Mouse (Mus musculus) layer of hippocampus, postnatal 14 days (tissue): ENCODE data around the gene Urb1. TPM values are rescaled to one million over a fixed set of nuclear protein-coding genes. Genes with fewer than 3 reads are reported as not detected.
A peak's percentile ranks its signal among the peaks of the same experiment; 100 is the strongest.
"Not testable (repeated sequence)": the region's sequence is repeated elsewhere in the genome, so short reads cannot be mapped to it uniquely, and the experiment has no call there.

Experiments used
- DNase-seq, 2 experiments: peaks; one replicate each; pipeline ENCODE4 v3.0.0; 2021 to 2022; ENCODE audit warnings: low spot score in 2 of 2, mixed read lengths in 1 of 2
- total RNA-seq, 2 experiments: library from RNA; stranded (reverse); gene quantifications; 2 replicates each; pipeline ENCODE4 v1.2.3; 2021

Urb1 gene
- total RNA-seq, 2 experiments from 2014 or later, result 13.2 to 15.7 TPM

DNA sequence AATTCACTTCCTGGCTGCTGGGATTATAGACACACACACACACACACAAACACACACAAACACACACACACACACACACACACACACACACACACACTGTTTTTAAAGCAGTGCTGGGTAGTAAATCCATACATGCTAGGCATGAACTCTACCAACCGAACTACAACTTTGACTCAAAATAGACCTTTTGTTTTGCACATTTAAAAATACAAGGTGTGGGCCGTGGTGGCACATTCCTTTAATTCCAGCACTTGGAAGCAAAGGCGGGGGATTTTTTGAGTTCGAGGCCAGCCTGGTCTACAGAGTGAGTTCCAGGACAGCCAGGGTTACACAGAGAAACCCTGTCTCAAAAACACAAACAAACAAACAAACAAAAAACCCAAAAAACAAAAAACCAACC is 13.8 kb upstream of the Urb1 start:
- not testable (repeated sequence) for DNase-seq

DNA sequence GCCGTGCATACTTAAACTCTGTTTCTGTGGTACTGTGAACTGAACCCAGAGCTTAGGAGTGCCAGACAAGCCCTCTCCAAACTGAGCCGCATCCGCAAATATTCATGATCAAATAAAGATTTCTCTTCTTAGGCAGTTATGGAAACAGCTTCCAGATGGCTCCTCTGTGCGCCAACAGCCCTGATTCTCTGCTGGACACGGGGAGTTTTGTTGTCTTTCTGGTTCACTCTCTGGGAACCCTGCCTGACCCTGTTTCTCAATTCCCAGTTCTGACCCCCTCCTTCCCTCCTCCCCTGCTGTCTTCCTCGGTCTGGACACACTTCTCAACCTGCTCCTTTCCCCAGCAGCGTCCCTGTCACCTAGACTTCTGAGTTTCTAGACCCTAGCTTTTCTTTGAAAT is 12.8 kb upstream of the Urb1 start:
- DNase-seq, result no peak

DNA sequence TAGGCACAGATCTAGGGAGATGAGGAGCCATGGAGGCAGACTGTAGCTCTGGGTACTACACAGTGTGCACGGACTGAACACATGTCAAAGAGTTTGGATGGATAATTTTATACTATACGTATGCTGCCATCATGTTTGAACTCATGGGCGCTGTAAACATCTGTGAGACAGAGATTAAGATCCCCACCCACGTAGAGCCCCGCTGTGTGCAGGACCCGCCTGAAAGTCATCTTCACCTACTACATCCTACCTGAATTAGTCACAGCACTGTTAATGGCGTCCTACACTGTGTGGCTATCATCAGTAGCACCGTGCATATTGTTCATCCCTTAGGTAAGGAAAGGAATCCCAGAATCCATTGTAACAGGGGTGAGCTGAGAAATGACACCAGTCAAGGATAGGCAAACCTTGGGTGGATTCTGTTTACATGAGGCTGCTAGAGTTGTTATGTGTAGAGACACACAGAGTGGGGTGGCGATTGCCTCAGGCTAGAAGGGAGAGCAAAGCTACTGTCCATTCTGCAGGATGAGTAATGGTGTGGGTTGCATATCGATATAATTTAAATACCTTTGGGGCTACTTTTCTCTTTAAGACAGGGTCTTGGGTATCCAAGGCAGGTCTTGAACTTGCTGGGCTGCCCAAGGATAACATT is 12.2 kb upstream of the Urb1 start:
- no peak for DNase-seq

DNA sequence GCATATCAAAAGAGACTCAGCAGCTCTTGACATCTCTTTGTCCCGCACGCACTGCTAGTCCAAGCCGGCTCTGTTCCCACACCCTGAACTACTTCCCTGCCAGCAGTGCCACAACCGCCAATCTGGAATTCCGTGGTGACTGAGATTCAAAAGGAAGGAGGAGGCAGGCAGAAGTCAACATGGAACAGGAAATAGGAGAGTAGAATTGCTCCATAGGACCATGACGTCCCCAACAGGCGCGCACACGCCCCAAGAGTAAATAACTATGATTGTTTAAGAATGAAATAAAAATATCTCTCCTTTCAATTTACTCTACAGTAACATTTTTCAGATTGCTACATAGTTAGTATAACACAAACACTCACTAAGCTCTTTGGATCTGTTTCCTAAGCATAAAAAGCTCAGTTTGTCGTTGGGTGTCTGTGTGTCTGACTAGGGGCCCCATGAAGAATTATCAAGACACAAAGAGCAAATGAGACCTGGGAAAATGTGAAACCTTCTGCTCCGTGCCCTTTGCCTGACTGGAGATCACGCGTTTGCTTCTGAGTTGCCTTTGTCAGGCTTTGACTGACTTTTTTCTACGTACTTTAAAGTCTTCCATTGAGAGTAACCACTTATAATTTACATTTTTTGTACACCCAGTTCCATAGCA is 11.0 kb upstream of the Urb1 start:
- DNase-seq, result no peak

DNA sequence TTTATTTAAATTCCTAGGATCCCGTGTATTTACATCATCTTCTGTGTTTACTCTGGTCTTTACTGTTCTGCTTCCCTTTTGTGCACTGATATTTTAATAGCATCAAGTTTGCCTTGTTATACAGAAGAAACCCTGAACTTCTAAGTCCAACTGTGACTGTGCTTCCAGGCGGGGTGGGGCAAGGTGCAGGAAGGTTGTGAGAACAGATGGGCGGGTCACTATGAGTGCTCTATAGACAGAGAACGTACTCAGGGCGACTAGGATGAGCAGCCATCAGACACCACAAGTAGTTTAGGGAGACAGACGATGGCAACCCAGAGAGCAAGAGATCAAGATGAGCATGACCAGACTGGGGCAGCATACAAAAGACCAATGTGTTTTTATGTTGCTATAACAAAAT is 10.1 kb upstream of the Urb1 start:
- no peak for DNase-seq

DNA sequence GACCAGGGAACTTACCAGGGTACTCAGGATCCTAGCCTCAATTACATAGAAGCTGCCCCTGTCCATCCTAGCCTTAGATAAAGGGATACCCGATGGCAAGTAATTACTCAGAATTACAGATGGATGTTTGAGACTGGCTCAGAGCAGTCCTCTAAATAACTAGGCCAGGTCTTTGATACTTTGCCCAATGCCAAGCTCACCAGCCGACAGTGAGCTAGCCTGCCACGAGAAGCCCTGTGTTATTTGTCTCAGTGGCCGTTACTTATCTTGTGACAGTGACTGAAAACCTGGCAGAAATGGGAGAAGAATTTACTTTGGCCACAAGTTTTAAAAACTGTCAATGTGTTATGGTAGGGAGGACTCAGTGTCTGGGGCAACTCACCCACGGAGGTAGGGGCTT is 1.9 kb upstream of the Urb1 start:
- DNase-seq, result no peak

DNA sequence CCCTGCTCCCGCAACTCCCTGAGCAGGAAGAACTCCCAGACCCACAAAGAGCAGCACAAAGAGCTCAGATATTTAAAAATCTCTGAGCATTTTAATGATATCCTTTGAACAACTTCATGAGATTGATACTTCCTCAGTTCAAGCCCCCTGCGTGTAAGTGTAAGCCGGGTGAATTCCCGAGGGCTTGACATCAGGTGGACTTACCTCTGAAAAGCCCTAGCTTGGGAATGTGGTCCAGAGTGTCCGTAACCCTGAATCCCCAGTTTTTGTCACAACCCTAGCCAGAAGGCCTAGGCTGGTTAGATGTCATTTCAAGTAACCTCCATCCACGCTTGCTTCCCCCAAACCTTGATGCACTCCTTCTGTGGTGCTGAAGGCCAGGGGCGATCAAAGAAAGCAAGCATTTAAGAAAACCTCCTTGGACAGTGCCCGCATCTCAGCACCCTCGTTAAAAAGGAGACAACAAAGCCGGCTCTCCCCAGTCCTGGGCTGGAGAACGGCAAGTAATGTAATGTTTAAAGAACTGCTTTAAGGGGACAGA is 573 bp upstream of the Urb1 start:
- DNase-seq, result no peak

DNA sequence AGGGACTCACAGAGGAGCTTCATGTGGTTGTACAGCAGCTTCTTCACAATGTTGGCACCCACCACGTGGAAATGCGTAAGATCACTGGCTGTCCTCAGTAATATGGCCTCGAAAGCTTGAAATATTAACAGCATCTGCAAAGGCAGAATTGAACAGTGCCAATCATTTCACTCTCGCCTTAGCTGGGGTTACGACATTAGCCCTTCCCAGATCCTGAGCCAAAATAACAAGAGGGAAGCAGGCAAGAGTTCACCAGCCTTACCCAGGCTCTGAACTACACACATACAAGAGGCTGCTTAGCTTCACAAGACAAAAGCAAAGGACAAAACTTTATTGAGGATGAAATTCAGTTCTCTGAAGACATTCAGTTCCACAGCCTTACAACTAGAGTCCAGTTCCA is 5.7 kb downstream of the Urb1 start:
- no peak for DNase-seq

DNA sequence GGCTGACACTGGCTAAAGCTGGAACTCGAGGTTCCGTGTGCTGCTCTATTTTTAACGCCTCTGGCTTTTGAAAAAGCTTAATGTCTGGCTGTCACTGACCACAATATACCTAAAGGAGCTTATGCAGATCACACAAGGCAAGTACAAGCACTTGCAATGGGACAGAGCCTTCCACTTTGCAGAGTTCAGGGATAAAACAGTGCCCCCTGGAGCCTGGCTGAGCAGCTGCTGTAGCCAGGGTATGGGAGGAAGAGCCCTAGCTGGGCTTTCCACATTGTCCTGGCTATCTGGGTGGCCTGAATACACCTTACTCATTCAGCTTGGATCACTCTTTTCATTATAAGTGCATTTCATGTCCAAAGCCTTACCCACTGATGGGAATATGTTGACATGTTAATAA is 8.3 kb downstream of the Urb1 start:
- DNase-seq, result no peak

DNA sequence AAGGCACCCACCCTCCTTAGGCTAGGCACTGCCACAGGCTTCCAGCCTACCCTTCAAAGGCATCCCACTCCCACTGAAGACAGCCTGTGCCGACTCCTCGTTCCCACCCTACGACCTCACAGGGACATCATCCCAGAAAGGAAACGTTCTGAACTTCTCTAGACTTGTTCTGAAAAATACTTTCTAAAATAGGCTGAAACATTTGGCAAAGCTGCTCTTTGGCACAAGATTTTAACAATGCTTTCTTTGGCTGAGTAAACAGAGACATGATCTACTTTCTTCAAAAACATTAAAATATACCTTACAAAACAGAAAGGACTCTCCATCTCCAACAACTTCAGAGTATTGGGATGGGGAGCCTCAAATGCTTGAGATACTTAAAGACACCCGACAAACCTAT is 9.0 kb downstream of the Urb1 start:
- DNase-seq, result no peak

DNA sequence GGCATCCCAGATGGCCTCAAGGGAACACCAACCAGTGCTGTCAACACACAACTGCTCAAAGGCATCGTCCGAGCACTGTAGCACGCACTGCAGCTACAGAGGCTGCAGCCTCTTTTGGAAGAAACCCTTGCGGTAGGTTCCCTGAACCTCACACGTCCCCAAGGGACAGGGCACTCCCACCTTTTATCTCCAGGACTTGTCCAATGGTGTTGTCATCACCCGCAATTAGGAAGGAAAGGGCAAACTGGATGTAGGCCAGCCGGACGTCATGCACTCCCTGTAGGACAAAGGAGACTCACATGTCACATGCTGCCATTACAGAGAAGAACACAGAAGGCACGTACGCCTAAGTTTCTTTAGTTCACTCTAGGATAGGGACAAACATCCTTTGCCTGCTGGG is 10.4 kb downstream of the Urb1 start:
- no peak for DNase-seq

DNA sequence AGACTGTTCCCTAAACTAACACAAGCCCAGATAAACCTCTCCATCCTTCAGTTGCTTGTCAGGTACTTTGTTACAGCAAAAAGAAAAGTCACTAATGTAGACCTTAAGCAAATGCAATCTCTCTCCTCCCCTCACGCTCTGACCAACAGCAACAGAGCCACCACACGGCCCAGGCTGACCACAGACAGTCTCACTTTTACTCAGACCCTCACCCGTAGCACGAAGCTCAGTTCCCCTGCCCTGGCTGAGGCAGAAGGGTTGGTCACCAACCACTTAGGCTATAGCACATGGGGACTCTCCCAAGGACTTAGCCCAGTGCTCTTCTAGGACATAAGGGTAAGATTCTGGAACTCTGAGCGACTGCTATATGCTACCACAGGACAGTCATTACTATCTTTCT is 11.4 kb downstream of the Urb1 start:
- DNase-seq, result no peak

DNA sequence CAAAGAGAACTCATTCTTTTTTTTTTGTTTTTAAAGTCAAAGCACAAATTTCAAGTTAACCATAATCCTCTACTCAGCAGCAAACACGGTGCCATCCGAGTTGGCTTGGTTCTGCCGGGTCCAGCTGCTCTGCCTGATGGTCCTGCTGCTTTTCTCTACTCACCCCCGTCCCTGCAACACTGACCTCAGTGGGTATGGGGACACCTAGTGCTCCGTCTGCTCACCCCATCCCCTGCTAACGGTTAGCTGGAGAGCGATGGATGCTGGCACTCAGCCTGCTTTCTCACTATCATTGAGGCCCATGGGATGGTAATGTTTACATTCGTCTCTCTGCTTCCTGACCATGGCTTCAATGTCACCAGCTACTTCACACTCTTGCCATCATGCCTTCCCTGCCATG is 11.8 kb downstream of the Urb1 start:
- no peak for DNase-seq

DNA sequence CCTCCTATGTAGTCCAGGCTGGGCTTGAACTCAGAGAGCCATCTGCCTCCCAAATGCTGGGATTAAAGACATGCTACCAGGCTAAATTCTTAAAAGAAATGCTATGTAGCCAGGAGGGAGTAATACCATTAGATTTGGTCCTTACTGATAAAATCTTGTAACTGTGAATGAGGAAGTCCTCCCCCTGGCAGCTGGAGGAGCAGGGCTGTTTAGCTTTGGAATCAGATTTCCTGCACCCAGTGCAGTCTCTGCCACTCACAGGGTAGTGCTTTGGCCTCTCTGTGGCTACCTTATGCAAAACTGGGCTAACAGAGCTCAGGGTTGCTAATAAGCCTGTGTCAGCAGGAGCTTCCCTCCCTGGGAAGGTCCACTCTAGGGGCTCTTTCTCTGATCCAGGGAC is 15.5 kb downstream of the Urb1 start:
- no peak for DNase-seq

DNA sequence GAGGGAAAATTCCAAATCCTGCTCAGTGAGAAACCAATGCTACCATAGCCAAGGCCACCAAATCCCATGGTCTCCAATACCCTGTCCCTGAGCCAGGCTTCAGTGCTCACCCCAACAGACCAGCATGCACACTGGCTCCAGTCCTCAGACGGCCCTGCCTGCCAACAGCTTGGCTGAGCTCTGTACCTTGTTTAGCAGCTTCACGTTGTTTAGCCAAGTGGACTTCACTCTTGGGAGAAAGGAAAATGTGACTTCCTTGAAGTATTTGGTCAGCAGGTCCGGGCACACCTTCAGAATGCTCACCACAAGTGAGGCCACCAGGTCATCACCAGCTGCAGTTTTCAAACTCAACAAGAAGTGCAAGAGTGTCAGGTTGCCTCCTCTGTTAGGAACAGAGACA is 17.7 kb downstream of the Urb1 start:
- peak in 1 of 2 experiments; percentile 33 for DNase-seq

DNA sequence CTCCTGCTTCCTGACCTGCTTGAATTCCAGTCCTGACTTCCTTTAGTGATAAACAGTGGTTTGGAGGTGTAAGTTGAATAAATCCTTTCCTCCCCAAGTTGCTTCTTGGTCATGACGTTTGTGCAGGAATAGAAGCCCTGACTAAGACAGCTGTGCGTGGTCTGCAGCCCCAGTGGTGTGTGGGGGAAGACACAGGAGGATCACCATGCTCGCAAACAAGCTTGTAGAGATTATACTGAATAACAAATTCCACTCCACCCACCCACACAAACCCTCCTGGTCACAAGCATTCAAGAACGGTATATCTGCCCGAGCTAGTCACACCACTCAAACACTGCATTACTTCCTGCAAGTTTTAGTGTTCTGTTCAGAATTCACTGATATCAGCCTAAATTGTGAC is 18.1 kb downstream of the Urb1 start:
- no peak for DNase-seq

DNA sequence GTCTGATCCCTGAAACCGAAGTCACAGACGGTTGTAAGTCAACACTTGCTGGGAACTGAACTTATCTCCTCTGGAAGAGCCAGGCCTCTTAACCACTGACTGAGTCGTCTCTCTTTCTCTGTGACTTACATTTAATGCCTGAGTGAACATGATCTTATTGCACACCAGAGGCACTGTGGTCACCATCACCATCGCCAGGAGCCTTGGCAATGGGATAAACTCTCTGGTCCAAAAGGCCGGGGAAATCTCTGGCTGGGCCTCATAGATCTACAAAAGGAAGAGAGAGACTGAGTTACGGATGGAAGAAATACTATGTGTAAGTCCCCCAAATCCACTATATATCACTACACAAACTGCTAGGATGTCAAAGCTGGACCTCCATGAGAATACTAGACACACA is 19.3 kb downstream of the Urb1 start:
- DNase-seq, result no peak

DNA sequence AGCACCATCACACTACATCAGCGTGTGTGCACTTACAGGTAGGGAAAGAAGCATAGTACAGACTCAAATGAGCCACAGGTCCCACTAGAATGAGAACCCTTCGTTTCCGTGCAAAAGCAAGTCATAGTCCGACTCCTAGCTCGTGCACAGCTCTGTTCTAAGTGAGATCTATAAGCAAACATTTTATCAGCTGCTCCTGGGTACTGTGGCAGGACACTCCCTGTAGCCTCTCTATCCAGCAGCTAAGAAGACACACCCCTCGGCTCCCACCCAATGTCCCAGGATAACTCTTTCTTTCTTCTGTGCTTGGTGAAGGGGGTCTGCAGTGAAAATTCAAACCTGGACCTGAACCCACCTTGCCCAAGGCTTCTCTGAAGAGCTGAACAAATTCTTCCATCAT is 21.6 kb downstream of the Urb1 start:
- DNase-seq, result no peak

DNA sequence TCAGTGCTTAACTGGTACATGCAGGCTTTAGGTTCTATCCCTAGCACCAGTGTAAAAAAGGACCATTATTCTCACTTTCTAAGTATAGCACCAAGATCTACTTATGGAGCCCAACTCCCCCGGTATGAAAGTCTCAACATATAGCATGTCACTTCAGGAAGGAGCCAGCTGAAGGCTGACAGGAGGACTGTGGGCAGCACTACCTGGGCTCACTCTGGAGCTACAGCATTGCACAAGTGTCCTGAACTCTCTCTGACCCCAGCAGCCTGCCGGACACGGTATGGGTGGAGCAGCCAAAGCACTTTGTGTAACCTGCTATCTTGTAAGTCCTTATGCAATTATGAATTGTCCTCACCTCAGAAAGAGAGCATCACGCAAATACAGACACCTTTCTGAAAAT is 25.0 kb downstream of the Urb1 start:
- DNase-seq, result no peak

DNA sequence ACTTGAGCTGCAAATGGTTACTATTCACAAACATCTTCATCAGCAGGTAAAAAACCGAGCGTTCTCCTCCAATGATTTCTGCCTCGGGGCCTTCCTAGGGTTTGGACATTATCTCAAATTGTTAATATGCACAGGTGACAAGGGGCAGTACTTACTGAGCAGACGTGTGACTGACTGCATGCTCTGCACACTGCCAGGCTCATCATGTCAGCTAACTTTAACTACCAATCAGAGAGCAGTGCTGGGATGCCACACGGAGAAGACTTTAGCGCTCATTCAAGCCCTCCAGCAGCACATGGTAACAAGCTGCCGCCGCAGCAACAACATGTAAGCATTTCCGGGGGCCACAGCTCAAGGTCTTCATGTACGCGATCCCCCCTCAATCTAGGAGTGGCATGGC is 26.9 kb downstream of the Urb1 start:
- no peak for DNase-seq

DNA sequence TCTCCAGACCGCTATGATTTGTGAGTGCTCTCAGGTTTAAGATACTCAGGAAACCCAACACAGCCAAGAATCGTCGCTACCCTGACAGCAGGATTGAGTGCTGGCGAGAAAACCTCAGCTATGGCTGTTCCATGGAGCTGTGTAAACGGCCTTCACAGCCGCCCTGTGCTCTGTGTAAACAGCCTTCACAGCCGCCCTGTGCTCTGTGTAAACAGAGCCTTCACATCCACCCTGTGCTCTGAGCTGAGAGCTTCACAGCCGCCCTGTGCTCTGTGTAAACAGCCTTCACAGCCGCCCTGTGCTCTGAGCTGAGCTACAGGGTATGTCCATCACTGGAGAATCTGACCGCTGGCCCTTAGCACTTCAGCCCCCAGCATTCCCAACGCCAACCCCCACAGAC is 30.4 kb downstream of the Urb1 start:
- DNase-seq, result no peak

DNA sequence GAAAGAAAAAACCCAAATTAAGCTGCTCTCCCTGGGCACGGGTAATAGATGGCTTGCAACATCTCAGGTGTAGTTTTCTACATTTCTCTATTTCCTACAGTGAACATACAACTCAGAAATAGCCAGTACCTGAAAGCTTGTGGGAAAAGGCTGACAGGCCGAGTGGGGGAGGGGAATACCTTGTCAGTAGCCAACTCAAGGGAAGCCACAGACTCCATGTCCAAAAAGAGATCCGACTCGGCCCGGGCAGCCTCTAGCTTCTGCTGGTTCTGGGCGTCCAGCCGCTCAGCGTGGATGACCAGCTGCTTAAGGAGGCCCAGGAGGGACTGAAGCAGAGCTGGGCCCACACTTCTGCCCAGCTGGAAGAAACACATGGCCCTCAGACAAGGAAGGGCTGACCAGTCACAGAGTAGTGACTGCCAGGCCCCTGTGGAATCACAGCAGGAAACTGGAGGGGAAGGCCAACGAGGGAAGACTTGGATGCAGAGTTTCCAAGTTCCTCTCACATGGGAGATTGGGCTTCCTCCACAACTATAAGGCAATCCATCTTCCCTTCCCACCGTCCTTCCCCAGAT is 34.2 kb downstream of the Urb1 start:
- no peak for DNase-seq

DNA sequence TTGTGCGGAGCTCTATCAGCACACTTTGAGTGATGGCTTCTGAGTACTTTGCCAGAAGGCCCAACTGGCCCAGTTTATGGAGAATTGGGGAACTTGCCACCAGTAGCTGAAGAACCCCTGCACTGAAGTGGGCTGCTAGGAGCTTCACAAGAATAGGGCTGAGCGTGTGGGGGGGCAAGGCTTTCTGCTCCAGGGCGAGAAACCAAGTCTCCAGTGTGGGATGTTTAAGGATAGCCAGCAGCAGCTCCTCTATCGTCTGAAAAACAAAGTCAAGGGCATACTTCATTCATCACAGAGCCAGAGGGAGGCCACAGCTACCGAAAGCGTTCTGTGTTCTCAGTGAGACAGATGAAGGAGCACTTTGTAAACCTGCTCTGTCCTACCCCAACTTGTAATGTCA is 35.6 kb downstream of the Urb1 start:
- DNase-seq, result no peak
